In the genomic region with DNA sequence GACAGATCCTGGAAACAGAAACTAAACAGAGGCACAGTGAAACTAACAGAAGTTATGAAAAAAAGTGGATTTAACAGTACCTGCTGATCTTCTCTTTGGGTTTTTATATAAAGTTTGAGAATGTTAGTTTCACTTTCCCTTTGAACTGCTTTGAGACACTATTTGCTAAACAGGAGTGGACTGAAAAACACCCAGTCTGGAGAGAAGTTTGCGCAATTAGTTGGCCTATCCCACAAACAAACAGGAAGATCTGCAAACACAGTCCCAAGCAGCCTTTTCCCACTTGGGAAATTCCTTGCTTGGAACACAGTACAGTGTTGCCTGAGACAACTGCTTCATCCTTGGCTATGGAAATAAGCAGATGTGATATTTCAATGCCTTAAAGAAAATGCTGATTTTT, we compare ENCODE assay signal across 28 mouse cellular contexts. TPM values are rescaled to one million over a fixed set of nuclear protein-coding genes. Genes with fewer than 3 reads are reported as not detected.
A peak's percentile ranks its signal among the peaks of the same experiment; 100 is the strongest.
DNase-seq lines count a peak whose midpoint lies in the region; ATAC-seq and TF ChIP-seq lines count a peak whose summit lies in the region.
"Not testable (repeated sequence)": the region's sequence is repeated elsewhere in the genome, so short reads cannot be mapped to it uniquely, and the experiment has no call there.
"Had no signal": no experiment of that assay in that cellular context is flagged by ENCODE, and none has a peak within 500 bp of the region (broad histone marks: within the 10 kb centered on the region; RNA-seq: fewer than 3 reads in every experiment).

No protein-coding gene starts in this region.

- H3K4me1 ChIP-seq in kidney, adult 2 months (ENCODE audit: control insufficient read depth, insufficient read depth, low read length): not testable (repeated sequence)
- H3K4me1 ChIP-seq in small intestine, adult 2 months (ENCODE audit: control insufficient read depth, insufficient read depth, insufficient read length, low read length): peaks cover 16% of the 10 kb centered on the region; the same call in 1 of the 2 replicates

- not testable (repeated sequence) for TF ChIP-seq POLR2A in kidney, adult 2 months (IDR thresholded peaks at IDR 0.05; ENCODE audit: low read depth, low read length); small intestine, adult 2 months (IDR thresholded peaks at IDR 0.05; ENCODE audit: low read depth, low read length)

- H3K27me3 ChIP-seq in kidney, adult 2 months (replicated peaks; ENCODE audit: control insufficient read depth, insufficient read depth, low read length); small intestine, adult 2 months (ENCODE audit: control insufficient read depth, insufficient read depth, low read length): not testable (repeated sequence)

- 76% methylated on average over 1 of the region's 1 CpGs for WGBS in kidney, adult 2 months
- 13% methylated on average over 1 of the region's 1 CpGs for WGBS in small intestine, adult 2 months

- intact Hi-C loops in heart, postnatal 36 days (cut with DNase I): not testable (repeated sequence)

- DNase-seq in CD4-positive, CD25-positive, alpha-beta regulatory T cell, adult 2 months (ENCODE audit: low read depth, low spot score): peak; percentile 56
- DNase-seq in adrenal gland, adult 2 months: peak; percentile 16
- peak; percentile 28 to 50 for DNase-seq in heart, postnatal 36 days
- DNase-seq in kidney, adult 2 months: peak; percentile 41
- DNase-seq in lung, postnatal 36 days: peak; percentile 69

- peak; percentile 45 for ATAC-seq in granulocyte monocyte progenitor cell, adult 5-6 weeks (replicated peaks; ENCODE audit: poor library complexity, severe bottlenecking)

- H3K36me3 ChIP-seq in kidney, adult 2 months (ENCODE audit: control insufficient read depth, insufficient read depth, low read length); small intestine, adult 2 months (ENCODE audit: control insufficient read depth, insufficient read depth, low read length): not testable (repeated sequence)

- not testable (repeated sequence) for TF ChIP-seq CTCF in kidney, adult 2 months (conservative IDR thresholded peaks at IDR 0.05; ENCODE audit: insufficient read depth, insufficient read length, low read depth, low read length); small intestine, adult 2 months (IDR thresholded peaks at IDR 0.05; ENCODE audit: extremely low read depth, insufficient read length, insufficient replicate concordance, low read depth, low read length)

- peak overlapping the region; percentile 38; the same call in 1 of the 2 replicates for H3K27ac ChIP-seq in kidney, adult 2 months (ENCODE audit: insufficient read depth, low read depth, low read length)
- peak overlapping the region; percentile 89 for H3K27ac ChIP-seq in small intestine, adult 2 months (ENCODE audit: insufficient read depth, low read depth, low read length)

- H3K4me3 ChIP-seq in kidney, adult 2 months (ENCODE audit: insufficient read depth, low read depth, low read length); small intestine, adult 2 months (ENCODE audit: low read depth, low read length): not testable (repeated sequence)

RNA-seq across cellular contexts. Expression of gene Ms4a8a, which starts 25.2 kb away (rescaled TPM):
- total RNA-seq in adrenal gland, adult 2 months (2021): 1 to 10 TPM; 3.5 to 3.9 TPM
- 0.57 and 0.95 TPM in 2 replicates for polyA plus RNA-seq in adrenal gland, adult 2 months (2012; rRNA removed)
- not detected in 2 replicates for total RNA-seq in granulocyte monocyte progenitor cell, adult 5-6 weeks (2014; fragmentation: Nextera tagmentation)
- not detected in 2 replicates for total RNA-seq in granulocyte monocyte progenitor cell, adult 5-6 weeks (2017)
- total RNA-seq in heart, postnatal 36 days (2021): 1 to 10 TPM; 1.2 to 3.3 TPM
- polyA plus RNA-seq in kidney, adult 2 months (2012; rRNA removed): 0.43 and 0.86 TPM in 2 replicates
- polyA plus RNA-seq in small intestine, adult 2 months (2012; rRNA removed): 173 and 417 TPM in 2 replicates
- total RNA-seq: hindbrain, postnatal 0 days; layer of hippocampus, postnatal 10 days; left cerebral cortex, adult 2 months; left cerebral cortex, postnatal 36 days; MEL had no signal
- polyA plus RNA-seq: brain, embryonic 14.5 days; embryonic facial prominence, embryonic 15.5 days; forebrain, embryonic 14.5 days; frontal cortex, adult 2 months; heart, embryonic 11.5 days; heart, postnatal 0 days; hindbrain, embryonic 11.5 days; hindbrain, postnatal 0 days; limb, embryonic 14.5 days; midbrain, embryonic 13.5 days; neural tube, embryonic 12.5 days had no signal

RNA-seq across cellular contexts. Expression of gene Ms4a18, which starts 37.9 kb away (rescaled TPM):
- not detected for total RNA-seq in adrenal gland, adult 2 months (2021)
- polyA plus RNA-seq in adrenal gland, adult 2 months (2012; rRNA removed): not detected in 2 replicates
- not detected in 2 replicates for total RNA-seq in granulocyte monocyte progenitor cell, adult 5-6 weeks (2014; fragmentation: Nextera tagmentation)
- total RNA-seq in granulocyte monocyte progenitor cell, adult 5-6 weeks (2017): not detected in 2 replicates
- total RNA-seq in heart, postnatal 36 days (2021): not detected
- not detected in 2 replicates for polyA plus RNA-seq in kidney, adult 2 months (2012; rRNA removed)
- 30.4 and 79.4 TPM in 2 replicates for polyA plus RNA-seq in small intestine, adult 2 months (2012; rRNA removed)
- total RNA-seq: adrenal gland, postnatal 25 days; gastrocnemius, postnatal 10 days; hindbrain, postnatal 0 days; layer of hippocampus, postnatal 10 days; left cerebral cortex, adult 2 months; left cerebral cortex, postnatal 36 days; MEL; monocyte, adult 5-6 weeks had no signal
- polyA plus RNA-seq: brain, embryonic 14.5 days; embryonic facial prominence, embryonic 15.5 days; forebrain, embryonic 14.5 days; frontal cortex, adult 2 months; heart, embryonic 11.5 days; heart, postnatal 0 days; hindbrain, embryonic 11.5 days; hindbrain, postnatal 0 days; liver, embryonic 14.5 days; lung, embryonic 15.5 days; midbrain, embryonic 13.5 days; neural tube, embryonic 12.5 days; stomach, embryonic 14.5 days had no signal

Comparison
In these comparisons a context has a peak if more than half of its experiments do, and no peak if none do; other contexts are left out.
1. DNase-seq: peak in every context shown above with its lines; median percentile 69 in lung, postnatal 36 days; 56 in CD4-positive, CD25-positive, alpha-beta regulatory T cell, adult 2 months; 41 in kidney, adult 2 months; 39 in heart, postnatal 36 days; 16 in adrenal gland, adult 2 months.